Mouse (Mus musculus) thymus, adult 2 months (tissue): Measurements from ENCODE around the gene Hsd17b13.

Source experiments
- CTCF ChIP-seq: fragments of 200-500 bp; IDR thresholded peaks from 2 replicates; pipeline ENCODE4 v1.5.1; 2012; ENCODE audit warnings: mild to moderate bottlenecking, control low read depth, low read length, moderate library complexity, borderline replicate concordance; ENCODE audit not compliant: control insufficient read depth, poor library complexity, insufficient read depth; ENCODE audit errors: extremely low read depth
- POLR2A ChIP-seq: fragments of 200-500 bp; IDR thresholded peaks from 2 replicates; pipeline ENCODE4 v1.6.1; 2012; ENCODE audit warnings: mild to moderate bottlenecking, low read length, control low read depth, moderate library complexity; ENCODE audit not compliant: control insufficient read depth, poor library complexity, insufficient read depth; ENCODE audit errors: extremely low read depth

- TF ChIP-seq POLR2A (no peak), CTCF (no peak)
Measured at GRCm38 (mm10) chr5:103917357-103917895, 59.8 kb downstream of the Hsd17b13 start.
